Mouse (Mus musculus) heart, postnatal 0 days (tissue): ENCODE measurements around the gene Wdr3. TPM values are rescaled to one million over a fixed set of nuclear protein-coding genes. Genes with fewer than 3 reads are reported as not detected.

Source experiments
- ATAC-seq: fragments of 200-750 bp; cut with Nextera tagmentation; 2 replicates; pipeline ENCODE4 v1.8.0; 2017; ENCODE audit warnings: low read depth, moderate number of reproducible peaks, moderate library complexity; ENCODE audit not compliant: insufficient read depth
- DNase-seq: peaks from one replicate; pipeline ENCODE4 v3.0.0-alpha.2; 2016; ENCODE audit warnings: low spot score
- H3K27ac ChIP-seq: fragments of 300-500 bp; sonication (generic); 2 replicates; pipeline ENCODE4 v1.5.1; 2014; ENCODE audit warnings: low read depth, mild to moderate bottlenecking
- H3K27me3 ChIP-seq: fragments of 300-500 bp; sonication (generic); 2 replicates; pipeline ENCODE4 v1.6.1; 2014; ENCODE audit warnings: low read length, mixed read lengths; ENCODE audit not compliant: control insufficient read depth, insufficient read depth
- H3K36me3 ChIP-seq: fragments of 300-500 bp; sonication (generic); replicated peaks from 2 replicates; pipeline ENCODE4 v1.6.1; 2014; ENCODE audit warnings: low read length, mixed read lengths; ENCODE audit not compliant: control insufficient read depth, insufficient read depth
- H3K4me1 ChIP-seq: fragments of 300-500 bp; sonication (generic); 2 replicates; pipeline ENCODE4 v1.6.1; 2014; ENCODE audit warnings: antibody characterized with exemption; ENCODE audit not compliant: control insufficient read depth, insufficient read depth
- H3K4me2 ChIP-seq: fragments of 300-500 bp; sonication (generic); 2 replicates; pipeline ENCODE4 v1.6.1; 2014; ENCODE audit warnings: low read depth, mild to moderate bottlenecking, low read length, moderate library complexity
- H3K4me3 ChIP-seq: fragments of 300-500 bp; sonication (generic); 2 replicates; pipeline ENCODE4 v1.5.1; 2014; ENCODE audit warnings: low read depth, low read length
- H3K9ac ChIP-seq: fragments of 300-500 bp; sonication (generic); replicated peaks from 2 replicates; pipeline ENCODE4 v1.6.1; 2014; ENCODE audit warnings: low read depth, low read length, mixed read lengths
- H3K9me3 ChIP-seq: fragments of 300-500 bp; sonication (generic); replicated peaks from 2 replicates; pipeline ENCODE4 v1.6.1; 2016; ENCODE audit warnings: low read length; ENCODE audit not compliant: control insufficient read depth
- CTCF ChIP-seq: IDR thresholded peaks from 2 replicates; pipeline ENCODE4 v1.5.1; 2016; ENCODE audit warnings: antibody characterized with exemption, control low read depth, low read depth
- EP300 ChIP-seq: IDR thresholded peaks from 2 replicates; pipeline ENCODE4 v1.6.1; 2016; ENCODE audit warnings: antibody characterized with exemption, low read depth
- WGBS: fragments of 180-500 bp; shearing (Covaris S2); extraction: QIAGEN DNeasy Blood & Tissue Kit; methylation state at CpG from one replicate; pipeline ENCODE4 v1.1.7; 2014; 5-methylcytosine and 5-hydroxymethylcytosine counted together
- polyA plus RNA-seq: library from polyadenylated mRNA; unstranded; fragments of >200 nt; fragmentation: Nextera tagmentation; extraction: Ambion mirVana; gene quantifications from 2 replicates; pipeline ENCODE4 v1.2.1, GENCODE M21; 2015
- total RNA-seq: library from RNA; depleted of rRNA; stranded (reverse); fragments of >200 nt; gene quantifications from 2 replicates; pipeline ENCODE4 v1.2.3, GENCODE M21; 2014; ENCODE audit warnings: low replicate concordance; rRNA removed

The Wdr3 gene
- total and polyA plus RNA-seq, 2 experiments from 2014 or later: 10.5 to 13.6 TPM

GRCm38 (mm10) chr3:100102386-100103092 is 59.7 kb downstream of the Wdr3 start:
- no peak overlapping the region for H3K4me2 ChIP-seq
- H3K9me3 ChIP-seq: no peaks in the 10 kb centered on the region
- H3K4me1 ChIP-seq: no peaks in the 10 kb centered on the region
- no peak overlapping the region for H3K27ac ChIP-seq
- 86% methylated on average over 3 of the region's 3 CpGs for WGBS
- DNase-seq (no peak), ATAC-seq (no peak)
- no peaks in the 10 kb centered on the region for H3K36me3 ChIP-seq
- H3K9ac ChIP-seq: no peak overlapping the region
- no peak overlapping the region for H3K4me3 ChIP-seq
- no peak for TF ChIP-seq EP300
- no peak for TF ChIP-seq CTCF
- H3K27me3 ChIP-seq: no peaks in the 10 kb centered on the region

Other genes starting within 250 kb of the Wdr3 start
- 12.1 and 26.2 TPM in 2 replicates for gene Gdap2, start within 50 bp of the Wdr3 start, total RNA-seq
- gene Gdap2, start within 50 bp of the Wdr3 start, polyA plus RNA-seq: 14.1 and 17.8 TPM in 2 replicates